Mouse (Mus musculus) midbrain, embryonic 14.5 days (tissue): ENCODE measurements around the gene Chrm3. TPM values are rescaled to one million over a fixed set of nuclear protein-coding genes. Genes with fewer than 3 reads are reported as not detected.

Experiments
- ATAC-seq: fragments of 200-750 bp; cut with Nextera tagmentation; 2 replicates; pipeline ENCODE4 v1.8.0; 2017; ENCODE audit warnings: moderate number of reproducible peaks, moderate library complexity; ENCODE audit not compliant: low FRiP score, low TSS enrichment
- DNase-seq: peaks from one replicate; pipeline ENCODE4 v3.0.0-alpha.2; 2015
- H3K27ac ChIP-seq: fragments of 300-500 bp; sonication (generic); replicated peaks from 2 replicates; pipeline ENCODE4 v1.5.1; 2014; ENCODE audit warnings: mild to moderate bottlenecking, low read depth, low read length, moderate library complexity
- H3K27me3 ChIP-seq: fragments of 300-500 bp; sonication (generic); 2 replicates; pipeline ENCODE4 v1.6.1; 2014; ENCODE audit warnings: low read length, control low read depth, mixed read lengths; ENCODE audit not compliant: control insufficient read depth, insufficient read depth
- H3K36me3 ChIP-seq: fragments of 300-500 bp; sonication (generic); 2 replicates; pipeline ENCODE4 v1.6.1; 2014; ENCODE audit warnings: low read length, control low read depth; ENCODE audit not compliant: control insufficient read depth, insufficient read depth
- H3K4me1 ChIP-seq: fragments of 300-500 bp; sonication (generic); 2 replicates; pipeline ENCODE4 v1.6.1; 2014; ENCODE audit warnings: mild to moderate bottlenecking, antibody characterized with exemption, low read length, control low read depth; ENCODE audit not compliant: control insufficient read depth, insufficient read depth
- H3K4me2 ChIP-seq: fragments of 300-500 bp; sonication (generic); 2 replicates; pipeline ENCODE4 v1.6.1; 2014; ENCODE audit warnings: mild to moderate bottlenecking, low read length, moderate library complexity
- H3K4me3 ChIP-seq: fragments of 300-500 bp; sonication (generic); replicated peaks from 2 replicates; pipeline ENCODE4 v1.5.1; 2014; ENCODE audit warnings: low read depth, low read length
- H3K9ac ChIP-seq: fragments of 300-500 bp; sonication (generic); replicated peaks from 2 replicates; pipeline ENCODE4 v1.6.1; 2014; ENCODE audit warnings: mild to moderate bottlenecking, low read length, moderate library complexity
- H3K9me3 ChIP-seq: fragments of 300-500 bp; sonication (generic); 2 replicates; pipeline ENCODE4 v1.6.1; 2016; ENCODE audit warnings: low read length, control low read depth, mixed read lengths; ENCODE audit not compliant: control insufficient read depth
- WGBS: fragments of 180-500 bp; shearing (Covaris S2); extraction: QIAGEN DNeasy Blood & Tissue Kit; methylation state at CpG from one replicate; pipeline ENCODE4 v1.1.7; 2014; 5-methylcytosine and 5-hydroxymethylcytosine counted together
- polyA plus RNA-seq: library from polyadenylated mRNA; unstranded; fragments of >200 nt; fragmentation: Nextera tagmentation; extraction: Ambion mirVana; gene quantifications from 2 replicates; pipeline ENCODE4 v1.2.1, GENCODE M21; 2014

Chrm3 gene
- polyA plus RNA-seq, 1 experiment from 2014 or later = 2.7 TPM

DNA sequence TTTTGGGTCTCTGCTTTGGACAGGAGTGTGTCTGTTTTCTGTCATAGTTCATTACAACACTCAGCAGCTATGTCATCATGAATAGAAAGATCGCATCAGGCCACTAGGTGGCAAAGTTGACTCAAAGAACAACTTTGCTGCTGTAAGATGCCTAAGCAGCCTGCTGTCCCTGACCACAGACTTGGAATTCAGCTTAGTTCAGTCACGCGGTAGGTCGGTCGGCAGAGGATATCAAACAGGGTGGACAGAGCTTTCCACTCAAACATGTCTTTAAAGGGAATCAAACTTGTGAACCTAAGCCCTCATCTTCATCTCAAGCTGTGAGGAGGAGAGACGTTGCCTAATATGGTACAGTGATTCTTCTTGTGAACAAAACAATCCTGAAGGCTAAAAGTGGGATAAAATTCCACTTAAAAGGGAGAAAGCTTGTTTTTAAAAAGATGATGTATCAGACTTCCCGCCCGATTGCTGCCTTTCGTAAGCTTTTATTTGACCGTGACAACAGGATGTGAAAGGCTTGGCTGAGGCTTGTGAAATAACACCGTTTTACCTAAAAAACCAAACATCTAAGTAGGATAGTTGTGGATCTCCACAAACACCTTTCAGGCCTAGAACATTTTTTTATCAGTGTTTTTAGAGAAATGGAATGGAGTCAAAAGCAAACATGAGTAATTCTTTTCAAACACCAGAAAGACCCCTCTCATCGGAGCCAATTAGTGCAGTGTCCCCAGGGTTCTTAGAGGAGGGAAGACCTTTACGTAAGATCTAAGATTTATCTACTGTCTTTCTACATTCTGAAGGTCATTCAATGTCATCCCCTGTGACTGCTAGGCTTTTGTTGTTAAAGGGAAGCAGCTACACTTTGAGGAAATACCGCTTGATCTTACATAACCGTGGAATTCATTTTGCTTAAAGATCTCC is 478.0 kb downstream of the Chrm3 start:
- H3K4me1 ChIP-seq = no peaks in the 10 kb centered on the region
- no peak overlapping the region for H3K4me3 ChIP-seq
- DNase-seq (peak; percentile 92), ATAC-seq (peak; percentile 79)
- H3K36me3 ChIP-seq = no peaks in the 10 kb centered on the region
- WGBS = 35% methylated on average over 15 of the region's 15 CpGs
- H3K4me2 ChIP-seq = no peak overlapping the region
- no peaks in the 10 kb centered on the region for H3K9me3 ChIP-seq
- no peak overlapping the region for H3K9ac ChIP-seq
- no peak overlapping the region for H3K27ac ChIP-seq
- no peaks in the 10 kb centered on the region for H3K27me3 ChIP-seq

DNA sequence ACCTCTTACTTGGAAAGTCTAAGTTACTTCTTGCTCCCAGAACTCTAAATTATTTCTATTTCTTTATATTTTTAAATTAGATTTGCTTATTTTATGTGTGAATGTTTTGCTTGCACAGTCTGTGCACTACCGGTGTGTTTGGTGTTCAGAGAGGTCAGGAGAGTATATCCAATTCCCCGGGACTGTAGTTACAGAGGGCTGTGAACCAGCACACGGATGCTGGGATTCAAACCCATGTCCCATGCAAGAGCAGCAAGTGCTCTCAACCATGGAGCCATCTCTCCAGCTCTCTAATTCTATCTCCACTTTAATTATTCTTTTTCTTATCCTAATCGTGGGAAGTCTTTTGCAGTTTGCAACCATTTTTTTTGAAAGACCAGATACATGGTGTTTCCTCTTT is 478.7 kb downstream of the Chrm3 start:
- no peak overlapping the region for H3K27ac ChIP-seq
- H3K9ac ChIP-seq = no peak overlapping the region
- H3K4me1 ChIP-seq = no peaks in the 10 kb centered on the region
- no peaks in the 10 kb centered on the region for H3K9me3 ChIP-seq
- DNase-seq = no peak
- no peak overlapping the region for H3K4me2 ChIP-seq
- no peak overlapping the region for H3K4me3 ChIP-seq
- H3K27me3 ChIP-seq = no peaks in the 10 kb centered on the region
- no peaks in the 10 kb centered on the region for H3K36me3 ChIP-seq
- no peak for ATAC-seq
- WGBS = 59% methylated on average over 4 of the region's 4 CpGs

DNA sequence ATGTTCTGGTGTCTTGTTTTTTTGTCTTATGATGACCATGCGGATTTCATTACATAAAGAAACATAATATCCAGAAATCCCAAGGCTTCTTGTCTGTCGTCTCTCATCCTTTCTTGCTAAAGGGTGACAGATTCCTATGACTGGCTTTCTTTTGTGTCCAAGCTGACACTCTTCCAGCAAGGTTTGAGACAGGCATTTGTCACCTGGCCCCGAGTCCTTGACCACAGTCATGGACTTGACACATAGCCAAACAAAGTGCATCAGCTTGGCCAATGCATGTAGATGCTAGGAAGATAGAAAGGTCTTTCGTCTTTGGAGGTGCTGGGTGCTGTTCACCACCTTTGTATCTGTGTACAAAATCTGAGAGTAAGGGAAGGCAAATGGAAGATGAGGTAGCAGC is 480.2 kb downstream of the Chrm3 start:
- no peak overlapping the region for H3K27ac ChIP-seq
- no peak overlapping the region for H3K4me3 ChIP-seq
- H3K9ac ChIP-seq = no peak overlapping the region
- no peaks in the 10 kb centered on the region for H3K36me3 ChIP-seq
- no peaks in the 10 kb centered on the region for H3K27me3 ChIP-seq
- no peak overlapping the region for H3K4me2 ChIP-seq
- no peak for ATAC-seq
- no peaks in the 10 kb centered on the region for H3K4me1 ChIP-seq
- DNase-seq = no peak
- H3K9me3 ChIP-seq = no peaks in the 10 kb centered on the region
- WGBS = 81% methylated on average over 4 of the region's 4 CpGs

DNA sequence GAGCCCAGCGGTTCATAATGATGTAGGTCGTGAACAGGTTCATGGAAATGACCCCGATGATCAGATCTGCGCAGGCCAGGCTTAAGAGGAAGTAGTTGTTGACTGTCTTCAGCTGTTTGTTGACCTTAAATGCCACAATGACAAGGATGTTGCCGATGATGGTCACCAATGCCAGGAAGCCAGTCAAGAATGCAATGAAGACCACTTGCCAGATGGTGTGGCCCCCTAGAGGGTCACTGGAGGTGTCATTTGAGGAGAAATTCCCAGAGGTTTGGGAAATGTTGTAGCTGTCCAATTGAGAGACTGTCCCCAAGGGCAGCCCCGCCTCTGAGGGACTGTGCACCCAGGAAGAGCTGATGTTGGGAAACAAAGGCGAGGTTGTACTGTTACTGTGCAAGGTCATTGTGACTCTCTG is 482.0 kb downstream of the Chrm3 start:
- ATAC-seq = no peak
- no peak overlapping the region for H3K9ac ChIP-seq
- H3K36me3 ChIP-seq = no peaks in the 10 kb centered on the region
- H3K27me3 ChIP-seq = no peaks in the 10 kb centered on the region
- H3K4me3 ChIP-seq = no peak overlapping the region
- DNase-seq = no peak
- no peaks in the 10 kb centered on the region for H3K9me3 ChIP-seq
- no peak overlapping the region for H3K27ac ChIP-seq
- no peak overlapping the region for H3K4me2 ChIP-seq
- WGBS = 90% methylated on average over 7 of the region's 7 CpGs
- no peaks in the 10 kb centered on the region for H3K4me1 ChIP-seq

DNA sequence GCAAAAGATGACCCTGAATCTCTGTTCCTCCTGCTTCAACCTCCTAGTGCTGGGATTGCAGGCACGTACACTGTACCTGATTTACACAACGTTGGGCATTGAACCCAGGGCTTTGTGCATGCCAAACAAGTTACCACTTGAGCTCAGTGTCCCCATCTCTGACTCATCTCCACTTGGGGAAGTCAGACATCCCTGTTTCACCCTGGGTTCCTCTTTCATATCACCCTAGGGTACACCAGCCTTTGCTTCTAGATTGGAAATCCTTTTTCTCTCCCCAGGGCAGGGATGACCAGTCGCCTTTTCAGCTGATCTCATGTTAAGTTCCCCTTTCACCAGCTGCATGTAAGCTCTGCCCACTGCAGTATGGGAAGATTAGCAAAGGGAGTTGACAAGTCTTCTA is 487.3 kb downstream of the Chrm3 start:
- Histone ChIP-seq H3K36me3 (no peaks in the 10 kb centered on the region), H3K4me3 (no peak overlapping the region), H3K9ac (no peak overlapping the region), H3K27ac (no peak overlapping the region), H3K27me3 (no peaks in the 10 kb centered on the region), H3K9me3 (no peaks in the 10 kb centered on the region), H3K4me1 (no peaks in the 10 kb centered on the region), H3K4me2 (no peak overlapping the region)
- no peak for DNase-seq
- WGBS = 79% methylated on average over 3 of the region's 3 CpGs
- ATAC-seq = no peak

DNA sequence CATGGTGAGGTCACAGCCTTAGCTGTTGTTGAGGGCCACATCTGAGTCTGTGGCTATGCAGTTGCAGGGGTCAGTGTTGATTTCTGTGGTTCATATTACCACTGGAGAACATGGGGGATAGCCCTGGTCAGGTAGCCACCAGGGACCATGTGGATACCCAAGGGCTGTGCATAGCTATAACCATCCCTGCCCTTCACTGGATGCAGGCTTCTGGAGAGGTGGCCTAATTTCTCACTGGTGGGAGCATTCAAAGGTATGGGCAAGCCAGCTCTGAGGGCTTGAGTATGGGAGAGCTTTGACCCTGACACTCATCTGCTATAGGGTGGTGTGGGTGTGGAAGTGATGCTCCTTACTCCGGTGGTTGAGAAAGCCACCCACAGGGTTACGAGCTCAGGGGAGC is 494.5 kb downstream of the Chrm3 start:
- no peaks in the 10 kb centered on the region for H3K9me3 ChIP-seq
- no peak overlapping the region for H3K4me3 ChIP-seq
- H3K36me3 ChIP-seq = no peaks in the 10 kb centered on the region
- H3K27me3 ChIP-seq = no peaks in the 10 kb centered on the region
- no peaks in the 10 kb centered on the region for H3K4me1 ChIP-seq
- ATAC-seq = no peak; the same call in 1 of the 2 replicates
- no peak overlapping the region for H3K9ac ChIP-seq
- DNase-seq = no peak
- no peak overlapping the region for H3K27ac ChIP-seq
- 85% methylated on average over 2 of the region's 2 CpGs for WGBS
- H3K4me2 ChIP-seq = no peak overlapping the region

DNA sequence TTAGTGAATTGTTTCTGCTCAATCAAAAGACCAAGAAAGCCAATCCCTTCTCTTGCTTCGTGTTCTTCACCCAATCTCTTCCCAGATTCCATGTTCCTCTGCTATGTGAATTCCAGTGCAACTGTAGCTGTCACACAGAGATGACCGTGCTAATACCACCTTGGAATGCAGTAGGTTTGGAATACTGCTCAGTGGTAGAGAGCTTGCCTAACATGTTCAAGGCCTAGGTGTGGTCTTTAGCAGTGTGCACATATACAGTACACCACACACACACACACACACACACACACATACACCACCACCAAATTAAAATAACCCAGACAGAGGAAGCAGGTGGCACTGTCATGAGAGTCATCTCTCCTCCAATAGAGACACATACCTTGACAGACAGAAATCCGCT is 513.1 kb downstream of the Chrm3 start:
- WGBS = 69% methylated on average over 3 of the region's 3 CpGs
- Histone ChIP-seq H3K9ac (no peak overlapping the region), H3K27ac (no peak overlapping the region)

DNA sequence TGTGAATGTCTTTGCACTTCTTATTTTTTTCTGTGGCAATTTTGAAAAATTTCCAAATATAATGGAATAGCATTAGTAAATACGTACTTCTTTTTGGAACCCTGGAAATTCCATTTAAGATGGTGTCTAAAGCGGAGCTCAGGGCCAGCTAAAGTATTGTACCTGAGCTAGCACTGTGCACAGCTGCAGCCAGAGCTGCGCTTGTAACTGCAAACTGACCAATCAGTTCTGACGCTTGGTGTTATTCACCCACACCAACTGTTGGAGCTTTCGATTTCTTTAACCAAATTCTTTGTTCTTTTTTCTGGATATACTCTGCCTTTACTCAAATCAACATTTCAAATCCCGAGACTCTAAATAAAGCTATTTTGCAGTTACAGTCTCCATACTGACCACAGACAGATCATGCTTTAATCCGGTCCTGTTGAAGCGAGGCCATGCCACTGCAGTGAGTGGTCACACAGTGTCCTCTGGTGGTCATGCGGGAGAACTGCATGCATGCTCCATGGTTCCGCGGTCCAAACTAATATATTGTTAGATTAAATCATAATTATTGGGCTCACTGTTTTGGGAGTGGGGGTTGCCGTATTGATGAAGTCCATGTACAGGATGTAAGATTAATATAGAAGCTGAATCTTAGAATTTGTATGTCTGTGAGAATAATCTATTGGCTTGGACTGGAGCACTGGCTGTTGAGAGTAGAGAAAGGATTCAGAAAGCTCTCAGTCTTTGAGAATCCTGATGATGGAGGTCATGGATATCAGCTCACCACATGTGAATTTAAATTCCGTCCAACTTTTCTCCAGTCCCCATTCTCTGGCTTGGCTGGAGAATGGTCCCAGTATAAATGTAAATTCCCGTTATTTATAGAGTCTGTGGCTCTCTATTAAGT is 513.9 kb downstream of the Chrm3 start:
- Histone ChIP-seq H3K9ac (no peak overlapping the region), H3K36me3 (no peaks in the 10 kb centered on the region), H3K27me3 (no peaks in the 10 kb centered on the region), H3K4me2 (peak overlapping the region; percentile 34), H3K27ac (no peak overlapping the region), H3K9me3 (no peaks in the 10 kb centered on the region), H3K4me1 (no peaks in the 10 kb centered on the region), H3K4me3 (no peak overlapping the region)
- DNase-seq (peak; percentile 86), ATAC-seq (peak; percentile 85)
- WGBS = 30% methylated on average over 14 of the region's 14 CpGs

More for the DNA sequence above, 513.1 kb downstream of the Chrm3 start:
- Histone ChIP-seq H3K36me3 (no peaks in the 10 kb centered on the region), H3K4me1 (no peaks in the 10 kb centered on the region), H3K4me3 (no peak overlapping the region), H3K4me2 (no peak overlapping the region), H3K27me3 (no peaks in the 10 kb centered on the region), H3K9me3 (no peaks in the 10 kb centered on the region)
- DNase-seq (no peak), ATAC-seq (no peak)
